Mouse (Mus musculus) liver, adult 2 months (tissue): ENCODE results near the gene Anks1b.

Experiments used
- CTCF ChIP-seq: fragments of 200-500 bp; IDR thresholded peaks from 2 replicates; pipeline ENCODE4 v1.5.1; 2011; ENCODE audit warnings: low read depth, low read length, control low read depth
- POLR2A ChIP-seq: fragments of 200-500 bp; IDR thresholded peaks from 2 replicates; pipeline ENCODE4 v1.6.1; 2011; ENCODE audit warnings: low read length, control low read depth; ENCODE audit not compliant: insufficient read depth; ENCODE audit errors: extremely low read depth

- TF ChIP-seq POLR2A (no peak), CTCF (no peak)
Observed at GRCm38 (mm10) chr10:90562906-90563305, 689.6 kb downstream of the Anks1b start.
